Comparison of ENCODE assay signal across 12 mouse cellular contexts in genomic region chr1:52884208-52884607, GRCm38 (mm10).
"Had no signal": no experiment of that assay in that cellular context is flagged by ENCODE, and none has a peak within 500 bp of the region (broad histone marks: within the 10 kb centered on the region; RNA-seq: fewer than 3 reads in every experiment).

No protein-coding gene starts in this region.

- DNase-seq: kidney, adult 2 months; kidney, postnatal 10 days; kidney, postnatal 36 days; layer of hippocampus, postnatal 36 days; lung, adult 18-20 months; lung, postnatal 10 days; lung, postnatal 36 days; right cerebral cortex, adult 18-20 months; right cerebral cortex, postnatal 14 days; right cerebral cortex, postnatal 4 days; thymus, adult 18-20 months; thymus, postnatal 36 days had no signal
